25 mouse cellular contexts compared by ENCODE assay signal in the genomic region with DNA sequence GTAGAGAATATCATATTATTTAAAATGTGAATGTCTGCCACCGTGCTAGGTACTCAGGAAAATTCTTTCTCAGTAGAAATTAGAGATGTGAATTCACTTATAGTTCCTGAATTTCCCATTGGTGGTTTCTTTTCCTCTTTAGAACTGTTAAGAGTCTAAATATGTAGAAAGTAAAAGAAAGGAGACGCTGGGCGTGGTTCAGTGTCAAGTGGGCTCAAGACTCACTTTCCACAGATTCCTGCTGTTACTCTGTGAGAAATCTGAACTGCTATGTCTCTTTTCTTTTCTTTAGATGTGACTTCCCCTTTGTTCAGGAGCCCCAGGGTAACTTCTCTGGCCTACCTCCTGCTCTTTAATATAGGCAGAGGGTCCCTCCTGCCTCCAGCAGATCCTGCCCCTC.
A peak's percentile ranks its signal among the peaks of the same experiment; 100 is the strongest.
DNase-seq lines count a peak whose midpoint lies in the region; ATAC-seq and TF ChIP-seq lines count a peak whose summit lies in the region.
"Had no signal": no experiment of that assay in that cellular context is flagged by ENCODE, and none has a peak within 500 bp of the region (broad histone marks: within the 10 kb centered on the region; RNA-seq: fewer than 3 reads in every experiment).

No protein-coding gene starts in this region.

- H3K9me3 ChIP-seq in lung, postnatal 0 days (ENCODE audit: low read length) = no peaks in the 10 kb centered on the region
- H3K9me3 ChIP-seq: embryonic facial prominence, embryonic 10.5 days; embryonic facial prominence, embryonic 12.5 days; forebrain, embryonic 13.5 days; G1E had no signal

- TF ChIP-seq EP300 in lung, postnatal 0 days (IDR thresholded peaks at IDR 0.05) = no peak

- peak; percentile 8 for DNase-seq in lung, postnatal 0 days (ENCODE audit: low spot score)
- DNase-seq in lung, postnatal 4 days = no peak
- no peak for DNase-seq in adrenal gland, adult 2 months
- no peak for DNase-seq in gastrocnemius, adult 8-10 months (ENCODE audit: low spot score in 2 of 2)
- DNase-seq in layer of hippocampus, postnatal 36 days = no peak
- DNase-seq: adrenal gland, adult 8-10 months; adrenal gland, postnatal 14 days; adrenal gland, postnatal 36 days; B cell, adult 2 months; cerebellum, adult 11 months; cerebellum, adult 18-20 months; cerebellum, adult 8-10 months; cerebellum, adult 9-11 months; cerebellum, postnatal 14 days; cerebellum, postnatal 36 days had no signal

- no peak for TF ChIP-seq CTCF in lung, postnatal 0 days (IDR thresholded peaks at IDR 0.05)

- no peak for ATAC-seq in lung, postnatal 0 days
- ATAC-seq in common myeloid progenitor, adult 5-6 weeks (replicated peaks; ENCODE audit: low read depth, poor library complexity, severe bottlenecking) = peak; percentile 35
- ATAC-seq in megakaryocyte, adult 5-6 weeks (ENCODE audit: poor library complexity, severe bottlenecking) = peak; percentile 59
- ATAC-seq: CD4-positive, CD25-positive, alpha-beta regulatory T cell, adult 4 months; forebrain, embryonic 13.5 days; forebrain, embryonic 16.5 days; Patski had no signal

- H3K4me3 ChIP-seq in lung, postnatal 0 days (ENCODE audit: low read depth, low read length) = no peak overlapping the region
- H3K4me3 ChIP-seq: embryonic facial prominence, embryonic 10.5 days; embryonic facial prominence, embryonic 12.5 days; forebrain, embryonic 13.5 days had no signal

- H3K4me1 ChIP-seq in lung, postnatal 0 days (ENCODE audit: insufficient read depth, low read depth, low read length) = no peaks in the 10 kb centered on the region
- H3K4me1 ChIP-seq: embryonic facial prominence, embryonic 10.5 days; embryonic facial prominence, embryonic 12.5 days; forebrain, embryonic 13.5 days had no signal

- H3K27me3 ChIP-seq in lung, postnatal 0 days (replicated peaks; ENCODE audit: insufficient read depth, low read length) = no peaks in the 10 kb centered on the region
- H3K27me3 ChIP-seq: CH12.LX; embryonic facial prominence, embryonic 12.5 days had no signal

- H3K27ac ChIP-seq in lung, postnatal 0 days (ENCODE audit: low read length) = no peak overlapping the region
- H3K27ac ChIP-seq: embryonic facial prominence, embryonic 10.5 days; embryonic facial prominence, embryonic 12.5 days; forebrain, embryonic 13.5 days had no signal

- H3K4me2 ChIP-seq in lung, postnatal 0 days (replicated peaks; ENCODE audit: low read depth, low read length) = no peak overlapping the region
- H3K4me2 ChIP-seq: embryonic facial prominence, embryonic 12.5 days; forebrain, embryonic 13.5 days had no signal

- no peak overlapping the region for H3K9ac ChIP-seq in lung, postnatal 0 days (replicated peaks; ENCODE audit: low read depth)
- H3K9ac ChIP-seq: embryonic facial prominence, embryonic 12.5 days; forebrain, embryonic 13.5 days had no signal

- WGBS in lung, postnatal 0 days = 55% methylated on average over 3 of the region's 3 CpGs

- no peaks in the 10 kb centered on the region for H3K36me3 ChIP-seq in lung, postnatal 0 days (ENCODE audit: insufficient read depth, low read length)
- H3K36me3 ChIP-seq: embryonic facial prominence, embryonic 10.5 days; embryonic facial prominence, embryonic 12.5 days; G1E had no signal
